Mouse (Mus musculus): ENCODE results near the gene Vegfa.
A peak's percentile ranks its signal among the peaks of the same experiment; 100 is the strongest.

Vegfa gene

GRCm38 (mm10) chr17:46049567-46049966 lies 17.4 kb upstream of the Vegfa start:
- no peak for DNase-seq

- DNase-seq, result no peak
Observed at GRCm38 (mm10) chr17:46048184-46048583, 16.0 kb upstream of the Vegfa start.

GRCm38 (mm10) chr17:46045742-46046141 lies 13.6 kb upstream of the Vegfa start:
- DNase-seq, result no peak

GRCm38 (mm10) chr17:46044953-46045352 lies 12.8 kb upstream of the Vegfa start:
- no peak for DNase-seq

- DNase-seq, result no peak
Observed at GRCm38 (mm10) chr17:46042158-46042557, 10.0 kb upstream of the Vegfa start.

- no peak for DNase-seq
Observed at GRCm38 (mm10) chr17:46041679-46042078, 9.5 kb upstream of the Vegfa start.

GRCm38 (mm10) chr17:46041223-46041622 lies 9.1 kb upstream of the Vegfa start:
- DNase-seq, result peak; percentile 62

- DNase-seq, result no peak
Observed at GRCm38 (mm10) chr17:46040561-46040960, 8.4 kb upstream of the Vegfa start.

- DNase-seq, result peak; percentile 46
Observed at GRCm38 (mm10) chr17:46038906-46039305, 6.7 kb upstream of the Vegfa start.

- no peak for DNase-seq
Observed at GRCm38 (mm10) chr17:46036400-46036799, 4.2 kb upstream of the Vegfa start.

- no peak for DNase-seq
Observed at GRCm38 (mm10) chr17:46034110-46034509, 1.9 kb upstream of the Vegfa start.

GRCm38 (mm10) chr17:46033607-46034006 lies 1.4 kb upstream of the Vegfa start:
- DNase-seq, result no peak

GRCm38 (mm10) chr17:46033122-46033521 lies 953 bp upstream of the Vegfa start:
- no peak for DNase-seq

- peak; percentile 76 for DNase-seq
Observed at GRCm38 (mm10) chr17:46031621-46032211, 453 bp downstream of the Vegfa start.

GRCm38 (mm10) chr17:46030731-46031620 lies 1.2 kb downstream of the Vegfa start:
- DNase-seq, result peak; percentile 92

GRCm38 (mm10) chr17:46030323-46030730 lies 1.8 kb downstream of the Vegfa start:
- DNase-seq, result no peak

GRCm38 (mm10) chr17:46029554-46030207 lies 2.5 kb downstream of the Vegfa start:
- DNase-seq, result peak; percentile 62

GRCm38 (mm10) chr17:46029052-46029553 lies 3.1 kb downstream of the Vegfa start:
- DNase-seq, result no peak

GRCm38 (mm10) chr17:46028210-46029051 lies 3.7 kb downstream of the Vegfa start:
- peak; percentile 90 for DNase-seq

- DNase-seq, result peak; percentile 81
Observed at GRCm38 (mm10) chr17:46027066-46027917, 4.9 kb downstream of the Vegfa start.

GRCm38 (mm10) chr17:46025927-46026668 lies 6.1 kb downstream of the Vegfa start:
- peak; percentile 54 for DNase-seq

Data from kidney, adult 9 months (tissue).